Mouse (Mus musculus): ENCODE measurements at regions not wholly inside any gene's neighbourhood (a gene's known extent, or its start where the extent isn't known, plus 50 kb on each side); places are given as distances from the start of the nearest gene placed in this dataset.
A peak's percentile ranks its signal among the peaks of the same experiment; 100 is the strongest.

DNA sequence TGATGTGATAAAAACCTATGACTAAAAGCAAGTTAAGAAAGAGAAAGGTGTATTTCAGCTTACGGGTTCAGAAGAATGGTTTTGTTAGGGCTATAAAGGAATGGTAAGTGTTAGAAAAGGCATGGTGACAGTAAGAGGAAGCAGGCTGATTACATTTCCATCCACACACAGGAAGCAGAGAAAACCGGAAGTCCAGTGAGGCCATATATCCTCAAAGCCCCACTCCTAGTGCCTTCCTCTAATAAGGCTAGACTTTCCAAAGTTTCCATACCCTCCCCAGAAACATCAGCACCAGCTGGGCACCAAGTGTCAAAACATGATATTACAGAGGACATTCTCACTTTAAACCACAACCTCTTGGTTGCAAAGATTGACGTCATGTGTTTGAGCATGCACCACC, 316.3 kb downstream of the Klf5 start:
- H3K27ac ChIP-seq (ENCODE audit: low read depth), result no peak overlapping the region
- no peak overlapping the region for H3K9ac ChIP-seq (replicated peaks; ENCODE audit: low read depth, low read length)
- no peak for DNase-seq (ENCODE audit: low spot score)
- no peaks in the 10 kb centered on the region for H3K36me3 ChIP-seq (replicated peaks; ENCODE audit: control insufficient read depth, insufficient read depth, low read length)
- ATAC-seq (ENCODE audit: insufficient read depth, low read depth), result no peak
- H3K4me3 ChIP-seq (ENCODE audit: low read depth, low read length), result no peak overlapping the region
- no peaks in the 10 kb centered on the region for H3K9me3 ChIP-seq (replicated peaks; ENCODE audit: control insufficient read depth, low read length)
- 64% methylated on average over 3 of the region's 3 CpGs for WGBS
- H3K4me1 ChIP-seq (ENCODE audit: control insufficient read depth, insufficient read depth), result no peaks in the 10 kb centered on the region; the same call in 1 of the 2 replicates
- no peaks in the 10 kb centered on the region for H3K27me3 ChIP-seq (ENCODE audit: control insufficient read depth, insufficient read depth, low read length)
- TF ChIP-seq EP300 (IDR thresholded peaks at IDR 0.05; ENCODE audit: low read depth), result no peak
- no peak for TF ChIP-seq CTCF (IDR thresholded peaks at IDR 0.05; ENCODE audit: low read depth)
- H3K4me2 ChIP-seq (ENCODE audit: low read depth, low read length), result no peak overlapping the region

DNA sequence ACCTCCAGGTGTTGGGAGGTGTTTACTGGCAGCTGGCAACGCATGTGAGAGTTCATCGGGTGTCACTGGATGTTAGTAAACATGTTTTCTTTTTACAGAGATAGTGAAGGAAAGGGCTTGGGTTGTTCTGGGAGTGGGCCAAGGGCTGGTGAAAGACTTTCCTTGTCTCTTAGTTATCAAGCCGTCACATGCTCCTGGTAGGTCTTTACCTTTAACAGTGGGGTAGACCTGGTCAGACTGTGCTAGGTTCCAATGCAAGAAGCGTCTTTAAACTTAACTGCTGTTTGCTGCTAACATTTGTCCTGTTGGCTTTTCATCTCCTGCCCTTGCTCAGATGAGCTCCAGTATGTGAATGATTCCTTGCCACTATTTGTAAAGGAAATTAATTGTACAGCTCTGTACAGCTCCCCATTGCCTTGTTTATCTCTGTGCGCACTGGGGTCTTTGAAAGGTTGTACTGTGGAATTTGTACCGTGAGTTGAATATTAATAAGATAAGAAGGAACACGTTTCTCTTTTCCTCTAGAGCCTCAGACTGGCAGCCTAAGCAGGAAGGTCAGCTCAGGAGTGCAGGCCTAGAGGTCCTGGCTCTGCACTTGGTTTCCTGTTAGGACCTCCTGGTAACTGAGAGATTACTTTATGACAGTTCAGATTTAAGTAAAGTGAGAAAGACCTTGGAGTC, 318.3 kb downstream of the Klf5 start:
- no peaks in the 10 kb centered on the region for H3K9me3 ChIP-seq (replicated peaks; ENCODE audit: control insufficient read depth, low read length)
- H3K4me3 ChIP-seq (ENCODE audit: low read depth, low read length), result no peak overlapping the region
- DNase-seq (ENCODE audit: low spot score) (no peak), ATAC-seq (ENCODE audit: insufficient read depth, low read depth) (no peak)
- TF ChIP-seq EP300 (IDR thresholded peaks at IDR 0.05; ENCODE audit: low read depth), result no peak
- no peak for TF ChIP-seq CTCF (IDR thresholded peaks at IDR 0.05; ENCODE audit: low read depth)
- no peaks in the 10 kb centered on the region for H3K36me3 ChIP-seq (replicated peaks; ENCODE audit: control insufficient read depth, insufficient read depth, low read length)
- H3K4me2 ChIP-seq (ENCODE audit: low read depth, low read length), result no peak overlapping the region
- 30% methylated on average over 7 of the region's 7 CpGs for WGBS
- no peaks in the 10 kb centered on the region; the same call in 1 of the 2 replicates for H3K4me1 ChIP-seq (ENCODE audit: control insufficient read depth, insufficient read depth)
- peak overlapping the region; percentile 15; the same call in 1 of the 2 replicates for H3K27ac ChIP-seq (ENCODE audit: low read depth)
- H3K27me3 ChIP-seq (ENCODE audit: control insufficient read depth, insufficient read depth, low read length), result no peaks in the 10 kb centered on the region
- no peak overlapping the region for H3K9ac ChIP-seq (replicated peaks; ENCODE audit: low read depth, low read length)

DNA sequence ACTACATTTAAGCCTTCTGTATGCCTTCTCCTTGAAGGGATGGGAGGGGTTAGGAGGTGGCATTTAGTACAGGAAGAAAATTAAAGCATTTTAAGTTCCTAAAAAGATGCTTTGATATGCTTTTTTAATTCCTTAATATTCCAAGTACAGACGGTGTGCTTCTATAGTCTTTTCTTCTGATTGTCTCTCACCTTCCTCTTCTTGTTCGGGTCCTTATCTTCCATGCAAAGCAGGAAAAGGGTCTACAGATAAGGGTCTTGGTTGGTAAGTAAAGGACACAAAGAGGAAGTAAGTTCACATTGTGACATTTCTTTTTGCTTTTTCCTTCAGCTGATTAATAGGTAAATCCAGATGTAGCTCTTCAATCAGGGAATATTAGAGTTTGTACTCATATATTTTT, 318.9 kb downstream of the Klf5 start:
- no peaks in the 10 kb centered on the region for H3K27me3 ChIP-seq (ENCODE audit: control insufficient read depth, insufficient read depth, low read length)
- no peak overlapping the region for H3K4me2 ChIP-seq (ENCODE audit: low read depth, low read length)
- H3K36me3 ChIP-seq (replicated peaks; ENCODE audit: control insufficient read depth, insufficient read depth, low read length), result no peaks in the 10 kb centered on the region
- TF ChIP-seq CTCF (IDR thresholded peaks at IDR 0.05; ENCODE audit: low read depth) (no peak), EP300 (IDR thresholded peaks at IDR 0.05; ENCODE audit: low read depth) (no peak)
- H3K9me3 ChIP-seq (replicated peaks; ENCODE audit: control insufficient read depth, low read length), result no peaks in the 10 kb centered on the region
- no peak overlapping the region for H3K4me3 ChIP-seq (ENCODE audit: low read depth, low read length)
- H3K9ac ChIP-seq (replicated peaks; ENCODE audit: low read depth, low read length), result no peak overlapping the region
- WGBS, result 48% methylated on average over 2 of the region's 2 CpGs
- DNase-seq (ENCODE audit: low spot score) (no peak), ATAC-seq (ENCODE audit: insufficient read depth, low read depth) (no peak)
- H3K27ac ChIP-seq (ENCODE audit: low read depth), result no peak overlapping the region
- H3K4me1 ChIP-seq (ENCODE audit: control insufficient read depth, insufficient read depth), result no peaks in the 10 kb centered on the region; the same call in 1 of the 2 replicates

DNA sequence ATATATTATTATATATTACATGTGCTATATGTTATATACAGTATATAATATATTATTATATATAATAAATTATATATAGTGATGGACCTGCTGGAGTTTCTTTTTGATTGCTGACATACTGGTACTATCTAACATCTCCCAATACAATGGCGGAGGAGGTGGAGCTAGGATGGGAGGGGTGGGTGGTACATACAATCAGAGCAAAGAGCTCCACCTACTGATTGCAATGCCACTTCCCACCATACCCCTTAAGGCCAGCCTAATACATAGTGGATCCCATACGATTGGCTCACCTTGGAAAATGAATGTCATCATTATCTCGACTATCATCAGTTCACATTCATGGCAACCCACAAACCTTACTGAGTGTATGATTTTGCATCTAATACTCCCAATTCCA, 323.0 kb downstream of the Klf5 start:
- ATAC-seq (ENCODE audit: insufficient read depth, low read depth), result no peak
- no peaks in the 10 kb centered on the region; the same call in 1 of the 2 replicates for H3K4me1 ChIP-seq (ENCODE audit: control insufficient read depth, insufficient read depth)
- H3K36me3 ChIP-seq (replicated peaks; ENCODE audit: control insufficient read depth, insufficient read depth, low read length), result no peaks in the 10 kb centered on the region
- no peak for TF ChIP-seq CTCF (IDR thresholded peaks at IDR 0.05; ENCODE audit: low read depth)
- no peak for TF ChIP-seq EP300 (IDR thresholded peaks at IDR 0.05; ENCODE audit: low read depth)
- no peaks in the 10 kb centered on the region for H3K9me3 ChIP-seq (replicated peaks; ENCODE audit: control insufficient read depth, low read length)
- H3K4me3 ChIP-seq (ENCODE audit: low read depth, low read length), result no peak overlapping the region
- H3K9ac ChIP-seq (replicated peaks; ENCODE audit: low read depth, low read length), result no peak overlapping the region
- no peak overlapping the region for H3K4me2 ChIP-seq (ENCODE audit: low read depth, low read length)
- H3K27ac ChIP-seq (ENCODE audit: low read depth), result no peak overlapping the region
- no peak for DNase-seq (ENCODE audit: low spot score)
- WGBS, result 80% methylated on average over 3 of the region's 3 CpGs
- no peaks in the 10 kb centered on the region for H3K27me3 ChIP-seq (ENCODE audit: control insufficient read depth, insufficient read depth, low read length)

DNA sequence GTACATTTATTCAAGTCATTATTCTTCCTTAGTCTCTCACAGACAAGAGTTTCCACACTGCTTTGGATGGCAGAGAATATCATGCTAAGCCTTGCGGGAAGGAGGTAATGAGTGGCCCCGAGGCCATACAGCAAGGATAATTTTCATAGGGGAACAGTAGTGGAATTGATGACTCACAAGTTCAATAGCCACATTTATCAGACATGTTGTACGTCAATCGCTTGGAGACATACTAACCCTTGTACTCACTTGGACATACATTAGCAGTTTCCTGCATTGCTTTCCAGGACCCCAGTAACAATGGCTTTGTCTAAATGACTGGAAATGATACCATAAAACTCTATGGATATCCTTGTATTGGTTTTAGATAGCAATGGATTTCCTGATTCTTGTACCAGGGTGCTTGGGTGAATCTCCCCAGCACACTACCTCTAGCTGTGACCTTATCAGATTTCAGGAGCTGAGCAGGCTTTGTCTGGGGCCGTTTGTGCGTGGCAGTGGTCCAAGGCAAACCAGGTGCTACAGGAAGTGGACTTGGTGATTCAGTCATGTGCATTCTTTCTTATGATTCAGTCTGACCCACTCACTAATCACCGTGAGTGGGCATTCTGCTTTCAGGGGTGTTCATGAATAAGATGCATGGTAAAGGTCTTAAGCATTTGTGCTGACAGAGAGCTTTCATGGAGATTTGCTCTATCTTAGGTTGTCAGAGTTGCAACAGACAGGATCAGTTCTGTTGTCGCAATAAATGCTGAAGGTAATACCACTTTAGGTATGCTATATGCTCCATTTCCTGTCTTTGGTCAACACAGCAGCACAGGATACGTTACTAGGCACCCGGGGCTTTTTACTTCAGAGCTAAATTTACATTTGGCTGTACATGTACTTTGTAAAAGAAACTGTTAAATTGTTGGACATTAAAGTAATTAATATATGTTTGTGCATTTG, 326.2 kb downstream of the Klf5 start:
- TF ChIP-seq CTCF (IDR thresholded peaks at IDR 0.05; ENCODE audit: low read depth), result no peak
- Histone ChIP-seq H3K4me1 (ENCODE audit: control insufficient read depth, insufficient read depth) (no peaks in the 10 kb centered on the region), H3K4me3 (ENCODE audit: low read depth, low read length) (no peak overlapping the region), H3K27ac (ENCODE audit: low read depth) (no peak overlapping the region), H3K9ac (replicated peaks; ENCODE audit: low read depth, low read length) (no peak overlapping the region), H3K36me3 (replicated peaks; ENCODE audit: control insufficient read depth, insufficient read depth, low read length) (no peaks in the 10 kb centered on the region), H3K27me3 (ENCODE audit: control insufficient read depth, insufficient read depth, low read length) (no peaks in the 10 kb centered on the region), H3K4me2 (ENCODE audit: low read depth, low read length) (no peak overlapping the region), H3K9me3 (replicated peaks; ENCODE audit: control insufficient read depth, low read length) (no peaks in the 10 kb centered on the region)
- DNase-seq (ENCODE audit: low spot score) (no peak), ATAC-seq (ENCODE audit: insufficient read depth, low read depth) (no peak)
- 63% methylated on average over 10 of the region's 10 CpGs for whole genome bisulfite sequencing

All from heart, postnatal 0 days (tissue).